Mouse (Mus musculus) ES-Bruce4 (cell line): ENCODE measurements around the gene Ppard.

ENCODE experiments used
- CTCF ChIP-seq: IDR thresholded peaks from one replicate; pipeline ENCODE4 v1.8.1; 2011; ENCODE audit warnings: low read depth, low read length
- EP300 ChIP-seq: IDR thresholded peaks from 2 replicates; pipeline ENCODE4 v1.6.1; 2011; ENCODE audit warnings: low read depth, low read length; ENCODE audit not compliant: insufficient read depth
- POLR2A ChIP-seq: IDR thresholded peaks from one replicate; pipeline ENCODE4 v1.8.1; 2011; ENCODE audit warnings: low read length; ENCODE audit not compliant: insufficient read depth

DNA sequence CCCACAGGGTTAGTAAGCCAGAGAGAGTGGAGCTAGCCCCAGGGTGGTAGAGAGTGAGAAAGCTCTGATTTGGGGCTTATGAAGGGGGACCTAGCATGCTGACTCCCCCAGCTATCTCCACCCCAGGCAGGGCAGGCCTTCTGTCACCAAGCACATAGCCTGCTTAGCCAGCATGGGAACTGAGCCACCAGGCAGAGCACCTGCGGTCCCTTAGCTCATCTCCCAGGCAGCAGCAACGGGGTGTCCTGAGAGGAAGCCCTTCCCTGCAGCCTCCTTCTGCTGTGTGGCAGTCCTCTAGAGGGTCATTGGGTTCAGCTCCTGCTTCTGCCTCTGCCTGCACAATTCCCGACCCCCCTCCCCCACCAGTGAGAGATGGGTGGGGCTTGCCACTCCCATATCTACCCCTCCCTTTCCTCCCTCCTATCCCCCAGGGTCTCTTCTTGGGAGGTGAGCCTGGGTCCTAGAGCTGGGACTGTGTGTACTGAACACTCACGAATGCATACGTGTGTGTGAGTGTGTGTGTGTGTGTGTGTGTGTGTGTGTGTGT, 48.4 kb downstream of the Ppard start:
- TF ChIP-seq CTCF, result no peak
- TF ChIP-seq POLR2A, result no peak
- TF ChIP-seq EP300, result peak; percentile 75
